Mouse (Mus musculus): ENCODE measurements around the gene Thoc5. TPM values are rescaled to one million over a fixed set of nuclear protein-coding genes. Genes with fewer than 3 reads are reported as not detected.

Thoc5 gene
- polyA plus RNA-seq, 1 experiment from 2014 or later, result 39.7 TPM

Small RNAs within 50 kb of the gene (microRNA-seq; reads per million reads assigned to microRNA genes)
- not detected for gene Mir6918

Other genes with a start within 250 kb of the Thoc5 start
- 769 and 773 TPM in 2 replicates for gene Uqcr10, start 191.0 kb upstream of the Thoc5 start, polyA plus RNA-seq (2015; fragmentation: Nextera tagmentation; extraction: Ambion mirVana)
- gene Zmat5, start 190.6 kb upstream of the Thoc5 start, polyA plus RNA-seq (2015; fragmentation: Nextera tagmentation; extraction: Ambion mirVana), result 57.6 and 69.4 TPM in 2 replicates
- 0.17 and 0.34 TPM in 2 replicates for gene Cabp7, start 148.5 kb upstream of the Thoc5 start, polyA plus RNA-seq (2015; fragmentation: Nextera tagmentation; extraction: Ambion mirVana)
- 55.7 and 61.4 TPM in 2 replicates for gene Nf2, start 45.8 kb upstream of the Thoc5 start, polyA plus RNA-seq (2015; fragmentation: Nextera tagmentation; extraction: Ambion mirVana)
- 61.6 and 65.8 TPM in 2 replicates for gene Nipsnap1, start 21.4 kb upstream of the Thoc5 start, polyA plus RNA-seq (2015; fragmentation: Nextera tagmentation; extraction: Ambion mirVana)
- 0.14 and 0.23 TPM in 2 replicates for gene Nefh, start 52.7 kb downstream of the Thoc5 start, polyA plus RNA-seq (2015; fragmentation: Nextera tagmentation; extraction: Ambion mirVana)
- 47.2 and 49.1 TPM in 2 replicates for gene Ap1b1, start 91.5 kb downstream of the Thoc5 start, polyA plus RNA-seq (2015; fragmentation: Nextera tagmentation; extraction: Ambion mirVana)
- 0.29 and 0.49 TPM in 2 replicates for gene Rasl10a, start 162.8 kb downstream of the Thoc5 start, polyA plus RNA-seq (2015; fragmentation: Nextera tagmentation; extraction: Ambion mirVana)
- gene Gas2l1, start 170.0 kb downstream of the Thoc5 start, polyA plus RNA-seq (2015; fragmentation: Nextera tagmentation; extraction: Ambion mirVana), result 25.8 and 30.0 TPM in 2 replicates
- gene Rhbdd3, start 203.6 kb downstream of the Thoc5 start, polyA plus RNA-seq (2015; fragmentation: Nextera tagmentation; extraction: Ambion mirVana), result 22.3 and 27.9 TPM in 2 replicates
- gene Ewsr1, start 203.9 kb downstream of the Thoc5 start, polyA plus RNA-seq (2015; fragmentation: Nextera tagmentation; extraction: Ambion mirVana), result 859 and 909 TPM in 2 replicates